Mouse (Mus musculus) embryo, embryonic 10 days (tissue): ENCODE results near the gene Calhm6.

ENCODE experiments used
- DNase-seq: peaks from one replicate; pipeline ENCODE4 v3.0.0-alpha.2; 2015; ENCODE audit warnings: low spot score

Calhm6 gene

GRCm38 (mm10) chr10:34110863-34111465, 16.8 kb downstream of the Calhm6 start:
- no peak for DNase-seq

DNA sequence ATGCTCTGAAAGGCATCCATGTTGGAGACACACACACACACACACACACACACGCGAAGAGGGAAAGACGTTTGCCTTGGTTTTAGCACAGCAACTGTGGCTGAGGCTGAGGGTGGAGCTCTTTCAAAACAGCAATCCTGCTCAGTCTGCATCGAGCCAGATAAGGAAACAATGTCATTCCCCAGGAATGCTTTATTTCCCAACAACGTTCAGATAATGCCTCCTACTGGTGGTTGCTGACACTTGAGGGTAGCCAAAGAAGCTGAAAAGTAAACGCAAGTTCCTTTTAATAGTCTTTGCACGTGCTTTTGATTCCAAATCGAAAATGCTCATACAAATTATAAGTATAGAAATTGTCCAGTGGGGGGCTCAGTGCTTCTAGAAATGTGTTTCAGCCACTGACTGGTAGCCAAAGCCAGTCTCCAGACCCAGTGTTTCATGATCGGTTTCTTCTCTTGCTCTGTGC, 31.3 kb downstream of the Calhm6 start, which contains the start of gene Calhm5:
Gene Calhm5, minus strand, starts transcription at position 102 of the 466 bp plus-strand sequence.
- peak; percentile 63 for DNase-seq

GRCm38 (mm10) chr10:34095964-34096363, 31.8 kb downstream of the Calhm6 start:
- no peak for DNase-seq

GRCm38 (mm10) chr10:34095147-34095546, 32.6 kb downstream of the Calhm6 start:
- DNase-seq, result no peak

DNA sequence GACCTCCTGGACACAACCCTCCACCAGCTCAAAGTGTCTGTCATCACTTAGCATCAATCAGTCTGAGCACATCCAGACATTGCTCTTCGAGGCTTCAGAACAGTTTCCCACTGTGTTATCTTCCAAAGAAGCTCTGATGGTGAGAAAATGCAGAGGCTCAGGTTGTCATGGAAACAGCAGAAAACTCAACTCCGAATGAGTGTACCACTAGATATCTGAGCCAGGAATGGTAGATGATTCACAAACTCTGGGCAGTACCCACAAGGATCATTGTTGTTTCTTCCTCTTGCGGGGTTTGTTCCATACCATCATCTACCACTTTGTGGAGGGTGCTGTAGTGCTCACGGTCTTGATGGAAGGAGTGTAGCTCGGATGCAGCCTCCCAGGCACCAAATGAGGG, 35.9 kb downstream of the Calhm6 start:
- peak; percentile 11 for DNase-seq

DNA sequence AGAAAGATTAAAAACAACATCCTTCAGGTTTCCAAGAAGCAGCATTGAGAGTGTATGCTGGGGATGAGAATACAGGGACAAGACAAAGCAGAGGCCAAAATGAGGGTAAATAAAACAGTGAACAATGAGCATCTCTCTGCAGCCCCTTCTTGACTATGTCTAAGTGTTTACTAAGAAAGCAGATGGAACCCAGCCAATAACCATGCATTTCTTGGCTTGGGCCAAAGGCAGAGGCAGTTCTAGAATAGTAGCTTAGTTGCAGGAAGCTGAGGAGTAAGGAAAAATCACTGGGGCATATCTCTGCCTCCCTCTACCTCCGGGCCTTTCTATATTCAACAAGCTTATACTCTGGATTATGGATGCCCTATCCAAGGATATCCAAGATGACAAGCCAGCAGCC, 37.3 kb downstream of the Calhm6 start:
- no peak for DNase-seq

DNA sequence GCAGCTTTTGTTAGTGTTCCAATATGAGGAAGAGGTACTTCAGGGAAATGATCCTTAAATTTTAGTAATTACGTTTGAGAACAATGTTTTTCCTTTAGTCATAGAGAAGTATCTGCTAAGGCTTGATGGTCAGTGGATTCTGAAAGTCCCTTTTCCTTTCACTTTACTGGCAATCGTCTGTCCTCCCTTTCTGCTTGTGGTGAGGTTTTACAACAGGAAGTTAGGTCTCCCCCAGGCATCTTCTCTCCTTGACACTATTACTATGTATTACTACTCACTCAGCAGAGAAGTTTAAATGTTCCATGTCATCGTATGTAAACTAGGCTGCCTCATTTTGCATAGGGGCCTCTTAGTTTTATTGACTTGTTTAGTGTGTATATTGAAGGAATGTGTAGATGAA, 38.3 kb downstream of the Calhm6 start:
- no peak for DNase-seq

DNA sequence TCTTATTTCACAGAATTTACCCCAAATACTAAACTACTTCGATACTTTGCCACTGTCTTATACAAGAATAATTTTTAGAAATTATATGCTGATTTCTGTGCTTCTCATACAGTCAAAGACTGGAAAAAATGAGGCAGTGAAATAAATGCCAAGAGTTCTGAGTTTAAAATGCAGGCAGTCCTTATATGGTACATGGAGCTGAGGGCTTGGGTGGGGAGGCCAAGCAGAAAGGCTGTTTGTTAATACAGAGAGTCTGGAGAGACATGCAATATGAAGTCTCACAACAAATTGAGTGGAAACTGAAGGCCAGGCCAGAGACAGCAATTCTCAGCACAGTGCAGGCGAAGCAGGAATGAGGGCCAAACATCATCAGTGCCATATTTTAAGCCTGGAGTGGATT, 39.3 kb downstream of the Calhm6 start:
- DNase-seq, result no peak

- DNase-seq, result no peak
These were observed 41.3 kb downstream of the Calhm6 start for GRCm38 (mm10) chr10:34086514-34086913.
